Mouse (Mus musculus) hindbrain, embryonic 16.5 days (tissue): Measurements from ENCODE around the gene Il12rb1. TPM values are rescaled to one million over a fixed set of nuclear protein-coding genes. Genes with fewer than 3 reads are reported as not detected.
A peak's percentile ranks its signal among the peaks of the same experiment; 100 is the strongest.

Experiments used
- ATAC-seq: fragments of 200-750 bp; cut with Nextera tagmentation; 2 replicates; pipeline ENCODE4 v1.8.0; 2017; ENCODE audit warnings: moderate TSS enrichment, moderate library complexity
- H3K27ac ChIP-seq: fragments of 300-500 bp; sonication (generic); 2 replicates; pipeline ENCODE4 v1.5.1; 2014; ENCODE audit warnings: low read depth, mild to moderate bottlenecking, control low read depth, low read length, moderate library complexity
- H3K27me3 ChIP-seq: fragments of 300-500 bp; sonication (generic); replicated peaks from 2 replicates; pipeline ENCODE4 v1.6.1; 2014; ENCODE audit warnings: low read length; ENCODE audit not compliant: control insufficient read depth, insufficient read depth
- H3K36me3 ChIP-seq: fragments of 300-500 bp; sonication (generic); 2 replicates; pipeline ENCODE4 v1.6.1; 2014; ENCODE audit warnings: mild to moderate bottlenecking, low read length, moderate library complexity, mixed read lengths; ENCODE audit not compliant: control insufficient read depth, insufficient read depth
- H3K4me1 ChIP-seq: fragments of 300-500 bp; sonication (generic); 2 replicates; pipeline ENCODE4 v1.6.1; 2014; ENCODE audit warnings: low read depth, low read length; ENCODE audit not compliant: control insufficient read depth, insufficient read depth
- H3K4me2 ChIP-seq: fragments of 300-500 bp; sonication (generic); 2 replicates; pipeline ENCODE4 v1.6.1; 2014; ENCODE audit warnings: mild to moderate bottlenecking, low read length, control low read depth, moderate library complexity
- H3K4me3 ChIP-seq: fragments of 300-500 bp; sonication (generic); 2 replicates; pipeline ENCODE4 v1.5.1; 2014; ENCODE audit warnings: mild to moderate bottlenecking, low read length, control low read depth, moderate library complexity
- H3K9ac ChIP-seq: fragments of 300-500 bp; sonication (generic); 2 replicates; pipeline ENCODE4 v1.6.1; 2014; ENCODE audit warnings: low read depth, mild to moderate bottlenecking, control low read depth, low read length, moderate library complexity
- H3K9me3 ChIP-seq: fragments of 300-500 bp; sonication (generic); 2 replicates; pipeline ENCODE4 v1.6.1; 2014; ENCODE audit warnings: mild to moderate bottlenecking, low read length, moderate library complexity; ENCODE audit not compliant: control insufficient read depth
- WGBS: fragments of 180-500 bp; shearing (Covaris S2); extraction: QIAGEN DNeasy Blood & Tissue Kit; methylation state at CpG from one replicate; pipeline ENCODE4 v1.1.7; 2014; 5-methylcytosine and 5-hydroxymethylcytosine counted together
- polyA plus RNA-seq: library from polyadenylated mRNA; unstranded; fragments of >200 nt; fragmentation: Nextera tagmentation; extraction: Ambion mirVana; gene quantifications from 2 replicates; pipeline ENCODE4 v1.2.1, GENCODE M21; 2015

Il12rb1 gene
- polyA plus RNA-seq, 1 experiment from 2014 or later, result 0.14 TPM

DNA sequence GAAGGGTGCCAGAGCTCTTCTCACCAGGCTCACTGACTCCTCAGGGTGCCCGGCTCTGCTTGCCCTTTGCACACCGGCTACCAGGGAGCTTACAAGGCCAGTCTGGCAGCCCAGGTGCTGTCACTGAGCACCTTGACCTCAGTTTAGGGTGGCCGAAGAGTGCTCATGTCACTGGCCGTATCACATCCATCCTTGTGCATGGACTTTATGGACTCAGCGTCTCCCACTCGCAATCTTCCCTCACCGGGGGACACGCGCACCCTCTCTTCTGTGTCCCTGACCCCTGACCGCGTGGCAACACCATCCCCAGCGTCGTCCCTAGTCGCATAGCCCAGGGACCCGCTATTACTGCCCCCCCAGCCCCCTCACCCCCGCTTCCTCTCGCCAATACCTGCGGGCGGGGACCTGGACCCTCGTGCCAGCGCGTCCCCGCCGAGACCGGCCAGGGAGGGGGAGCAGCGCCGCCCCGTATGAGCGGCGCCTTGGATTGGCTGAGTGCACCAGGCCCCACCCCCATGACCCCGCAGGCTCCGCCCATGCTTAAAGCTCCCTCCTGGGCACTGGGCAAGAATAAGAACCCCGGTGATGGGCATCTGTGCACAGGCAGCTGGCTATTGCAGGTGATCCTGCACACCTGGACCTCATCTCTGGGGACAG, 48.4 kb downstream of the Il12rb1 start:
- Histone ChIP-seq H3K36me3 (no peaks in the 10 kb centered on the region), H3K9me3 (no peaks in the 10 kb centered on the region), H3K4me1 (peaks cover 11% of the 10 kb centered on the region), H3K27me3 (no peaks in the 10 kb centered on the region), H3K4me2 (peak overlapping the region; percentile 94), H3K4me3 (peak overlapping the region; percentile 59), H3K9ac (peak overlapping the region; percentile 74), H3K27ac (no peak overlapping the region)
- 7% methylated on average over 33 of the region's 33 CpGs for WGBS
- ATAC-seq, result peak; percentile 85

DNA sequence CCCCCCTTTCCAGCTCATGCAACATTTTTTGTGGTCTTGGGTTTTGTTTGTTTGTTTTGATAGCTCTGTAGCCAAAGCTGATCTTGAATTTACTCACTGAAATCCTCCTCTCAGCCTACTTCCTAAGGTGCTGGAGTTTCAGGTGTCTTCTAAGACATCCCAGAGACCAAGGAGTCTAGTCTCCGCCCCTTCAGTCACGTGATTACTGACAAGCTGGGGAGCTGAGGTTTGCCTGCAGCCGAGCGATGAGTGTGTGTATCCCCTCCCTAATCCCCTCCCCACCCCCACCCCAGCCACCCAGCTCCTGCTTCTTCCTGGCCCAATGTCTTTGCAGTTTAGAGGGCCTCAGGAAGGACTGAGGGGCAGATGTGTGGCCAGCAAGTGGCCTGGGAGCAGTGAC, 49.3 kb downstream of the Il12rb1 start:
- Histone ChIP-seq H3K9me3 (no peaks in the 10 kb centered on the region), H3K36me3 (no peaks in the 10 kb centered on the region), H3K27me3 (no peaks in the 10 kb centered on the region), H3K9ac (no peak overlapping the region), H3K4me2 (peak overlapping the region; percentile 94; the same call in 1 of the 2 replicates), H3K4me1 (peaks cover 14% of the 10 kb centered on the region), H3K4me3 (no peak overlapping the region), H3K27ac (no peak overlapping the region)
- no peak for ATAC-seq
- WGBS, result 17% methylated on average over 4 of the region's 4 CpGs

DNA sequence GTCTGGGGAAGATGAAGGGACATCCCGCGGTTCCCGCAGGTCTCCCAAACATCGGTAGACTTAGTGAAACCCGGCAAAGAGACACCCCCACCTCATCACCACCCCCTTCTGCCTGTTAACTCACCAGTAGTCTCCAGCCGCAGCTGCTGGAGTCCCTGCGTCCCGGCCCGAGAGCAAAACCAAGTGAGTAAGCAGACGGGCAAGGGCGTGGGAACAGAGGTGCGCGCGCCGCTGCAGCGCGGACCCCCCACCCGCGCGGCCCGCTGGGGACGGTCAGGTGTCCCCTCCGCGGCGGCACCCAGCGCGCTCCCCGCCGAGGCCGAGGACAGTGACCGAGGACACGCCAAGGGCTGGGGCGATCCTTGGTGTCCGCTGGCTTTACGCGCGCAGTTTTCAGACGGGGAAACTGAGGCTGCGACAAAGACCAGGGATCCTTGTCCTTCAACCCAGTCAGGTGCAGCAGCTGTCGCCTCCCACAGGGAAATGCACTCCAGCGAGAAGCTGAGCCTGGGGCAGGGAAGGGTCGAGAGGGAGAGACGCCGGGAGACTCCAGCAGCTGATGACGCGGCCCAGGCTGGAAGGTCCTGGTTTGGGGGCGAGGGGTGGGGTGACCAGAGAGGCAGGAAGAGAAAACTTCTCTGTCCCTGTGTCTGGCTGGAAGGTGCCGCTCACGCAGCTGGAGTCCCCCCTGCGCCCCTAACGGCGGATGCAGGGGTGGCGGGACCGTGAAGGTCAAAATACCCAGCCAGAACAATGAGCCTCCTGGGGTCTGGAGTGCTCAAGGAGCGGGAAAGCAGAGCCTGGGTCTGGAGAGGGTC, 54.8 kb downstream of the Il12rb1 start, which contains the start of gene Kcnn1:
TSS of gene Kcnn1 (minus strand) at position 435 of the 818 bp plus-strand sequence.
- Histone ChIP-seq H3K36me3 (0 out of 2 replicates have a peak, but pooled peaks cover 2% of the 10 kb centered on the region), H3K27me3 (no peaks in the 10 kb centered on the region), H3K27ac (peak within 1 kb of the TSS; percentile 94), H3K4me3 (peak within 1 kb of the TSS; percentile 46), H3K4me2 (peak within 1 kb of the TSS; percentile 86), H3K4me1 (peaks cover 34% of the 10 kb centered on the region), H3K9me3 (no peaks in the 10 kb centered on the region), H3K9ac (peak within 1 kb of the TSS; percentile 73)
- 0% methylated on average over 49 of the region's 55 CpGs for WGBS
- ATAC-seq, result no peak

DNA sequence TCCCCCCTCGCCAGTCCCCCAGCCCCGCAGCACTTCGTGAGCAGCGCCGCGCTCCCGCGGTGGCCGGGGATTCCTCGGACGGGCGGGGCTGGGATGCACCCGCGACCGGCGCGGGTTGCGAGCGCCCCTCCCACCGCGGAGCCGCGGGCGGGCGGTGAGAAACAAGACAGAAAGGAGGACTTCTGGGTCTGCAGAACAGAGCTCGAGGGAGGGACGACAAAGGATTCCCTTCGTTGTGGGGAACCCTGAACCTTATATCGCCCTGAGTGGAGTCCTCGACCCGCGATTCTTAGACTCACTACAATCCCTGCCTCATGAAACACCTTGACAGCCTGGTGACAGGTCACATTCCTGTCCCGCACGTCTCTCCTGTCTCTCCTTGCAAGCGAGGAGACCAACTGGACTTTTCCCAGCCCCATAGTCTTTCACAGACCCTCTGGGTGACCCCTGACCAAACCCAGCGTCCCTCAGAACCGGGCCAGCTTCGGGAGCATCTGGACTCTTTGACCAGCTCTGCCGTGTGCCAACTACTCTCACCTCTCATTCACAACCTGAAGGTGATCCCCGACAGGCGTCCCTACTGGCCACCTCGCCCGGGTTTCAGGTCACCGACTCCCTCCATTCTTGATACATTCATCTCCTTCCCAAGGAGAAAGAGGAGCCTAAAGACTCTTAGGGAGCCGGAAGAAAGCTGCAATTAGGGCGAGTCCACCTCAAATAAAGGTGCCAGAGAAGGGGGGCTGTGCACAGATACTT, 55.9 kb downstream of the Il12rb1 start:
- Histone ChIP-seq H3K4me1 (peaks cover 38% of the 10 kb centered on the region), H3K4me2 (peak overlapping the region; percentile 86), H3K27me3 (no peaks in the 10 kb centered on the region), H3K36me3 (0 out of 2 replicates have a peak, but pooled peaks cover 2% of the 10 kb centered on the region), H3K9ac (peak overlapping the region; percentile 73), H3K9me3 (no peaks in the 10 kb centered on the region), H3K4me3 (peak overlapping the region; percentile 46), H3K27ac (peak overlapping the region; percentile 94)
- ATAC-seq, result no peak
- 1% methylated on average over 46 of the region's 46 CpGs for WGBS

DNA sequence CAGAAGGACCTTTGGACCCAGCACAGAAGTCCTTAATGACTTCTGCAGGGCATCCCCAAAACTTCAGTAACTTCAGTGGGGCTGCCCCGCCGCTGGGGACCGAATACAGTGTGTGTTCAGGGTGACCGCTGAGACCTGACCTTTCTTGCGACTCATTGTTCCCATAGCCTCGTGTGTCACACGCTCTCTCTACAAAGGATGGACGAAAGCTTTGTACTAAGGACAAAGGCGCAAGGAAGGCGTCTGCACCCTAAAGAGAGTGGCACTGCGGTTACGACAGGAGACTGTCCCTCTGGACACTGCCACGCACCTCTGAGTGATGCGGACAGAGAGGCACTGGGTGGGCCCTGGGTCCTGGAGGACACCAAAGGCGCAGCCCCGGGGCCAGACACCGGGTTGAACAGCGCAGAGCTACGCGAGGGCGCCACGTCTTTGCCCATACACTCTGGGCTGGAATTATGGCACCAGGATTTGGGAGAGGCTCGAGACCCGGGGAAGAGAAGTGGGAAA, 56.5 kb downstream of the Il12rb1 start:
- ATAC-seq, result peak; percentile 8
- 1% methylated on average over 24 of the region's 24 CpGs for WGBS
- peak overlapping the region; percentile 46 for H3K4me3 ChIP-seq
- H3K9ac ChIP-seq, result peak overlapping the region; percentile 73
- peak overlapping the region; percentile 86 for H3K4me2 ChIP-seq
- peaks cover 45% of the 10 kb centered on the region for H3K4me1 ChIP-seq
- peak overlapping the region; percentile 94 for H3K27ac ChIP-seq
- H3K36me3 ChIP-seq, result 0 out of 2 replicates have a peak, but pooled peaks cover 2% of the 10 kb centered on the region
- no peaks in the 10 kb centered on the region for H3K27me3 ChIP-seq
- H3K9me3 ChIP-seq, result no peaks in the 10 kb centered on the region

DNA sequence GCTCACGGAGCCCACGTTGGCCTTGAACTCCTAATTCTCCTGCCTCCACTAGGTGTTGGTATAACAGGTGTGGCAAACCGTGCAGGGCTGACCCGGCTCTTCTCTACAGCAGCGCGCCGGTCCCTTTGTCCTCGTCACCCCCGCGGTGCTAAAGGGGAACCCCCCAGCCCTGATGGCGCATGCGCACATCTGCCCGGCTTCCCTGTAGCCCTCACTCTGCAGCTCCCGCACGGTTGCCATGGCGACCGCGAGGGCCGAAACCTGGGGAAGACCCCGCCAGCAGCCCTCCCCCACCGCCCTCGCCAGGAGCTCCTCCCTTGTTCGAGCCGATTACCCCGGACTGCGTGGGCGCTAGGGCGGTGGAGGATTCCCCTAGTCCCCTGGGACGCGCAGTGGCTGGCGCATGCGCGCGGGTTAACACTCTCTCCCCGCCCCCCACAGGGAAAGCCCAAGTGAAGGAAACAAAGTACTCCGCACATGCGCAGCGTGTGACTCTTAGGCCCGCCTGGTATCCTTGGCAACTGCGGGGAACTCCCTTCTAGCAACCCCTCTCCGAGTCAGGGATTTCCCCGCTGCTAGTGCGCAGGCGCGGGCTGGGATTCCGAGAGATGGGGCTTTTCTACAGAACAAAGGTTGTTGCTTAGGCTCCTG, 57.2 kb downstream of the Il12rb1 start:
- WGBS, result under 1% methylated on average over 46 of the region's 46 CpGs
- peaks cover 45% of the 10 kb centered on the region for H3K4me1 ChIP-seq

DNA sequence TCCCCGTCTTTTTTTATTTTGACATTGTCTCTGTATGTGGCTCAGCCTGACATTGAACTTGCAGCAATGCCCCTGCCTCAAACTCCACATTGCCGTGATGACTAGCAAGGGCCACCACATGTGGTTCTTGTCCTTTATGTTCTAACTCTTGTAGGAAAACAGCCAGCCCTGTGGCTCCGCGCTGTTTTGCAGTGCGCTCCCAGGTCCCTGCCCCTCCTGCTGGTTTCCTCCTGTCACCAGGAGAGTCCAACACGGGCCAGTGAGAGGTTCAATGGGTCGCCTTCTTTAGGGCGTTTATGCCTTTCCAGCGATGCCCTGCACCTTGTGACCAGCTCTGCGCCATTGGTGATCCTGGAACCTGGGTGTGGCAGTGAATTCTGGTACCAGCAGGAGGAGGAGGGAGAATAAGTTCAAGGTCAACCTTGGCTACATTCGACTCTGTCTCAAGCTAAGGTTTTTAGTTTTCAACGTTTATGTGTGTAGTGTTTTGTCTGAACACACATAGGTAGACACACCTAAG, 57.8 kb downstream of the Il12rb1 start:
- H3K36me3 ChIP-seq, result 0 out of 2 replicates have a peak, but pooled peaks cover 2% of the 10 kb centered on the region
- peak overlapping the region; percentile 86 for H3K4me2 ChIP-seq
- peak; percentile 7 for ATAC-seq
- peak overlapping the region; percentile 80 for H3K27ac ChIP-seq
- H3K4me1 ChIP-seq, result peaks cover 45% of the 10 kb centered on the region
- H3K4me3 ChIP-seq, result peak overlapping the region; percentile 46
- H3K9me3 ChIP-seq, result no peaks in the 10 kb centered on the region
- H3K9ac ChIP-seq, result peak overlapping the region; percentile 57
- 5% methylated on average over 12 of the region's 12 CpGs for WGBS
- no peaks in the 10 kb centered on the region for H3K27me3 ChIP-seq

More for the DNA sequence above, 57.2 kb downstream of the Il12rb1 start:
- H3K36me3 ChIP-seq, result 0 out of 2 replicates have a peak, but pooled peaks cover 2% of the 10 kb centered on the region
- H3K27ac ChIP-seq, result peak overlapping the region; percentile 94
- H3K9ac ChIP-seq, result peak overlapping the region; percentile 73
- H3K27me3 ChIP-seq, result no peaks in the 10 kb centered on the region
- H3K4me2 ChIP-seq, result peak overlapping the region; percentile 86
- ATAC-seq, result peak; percentile 88
- no peaks in the 10 kb centered on the region for H3K9me3 ChIP-seq
- peak overlapping the region; percentile 46 for H3K4me3 ChIP-seq

DNA sequence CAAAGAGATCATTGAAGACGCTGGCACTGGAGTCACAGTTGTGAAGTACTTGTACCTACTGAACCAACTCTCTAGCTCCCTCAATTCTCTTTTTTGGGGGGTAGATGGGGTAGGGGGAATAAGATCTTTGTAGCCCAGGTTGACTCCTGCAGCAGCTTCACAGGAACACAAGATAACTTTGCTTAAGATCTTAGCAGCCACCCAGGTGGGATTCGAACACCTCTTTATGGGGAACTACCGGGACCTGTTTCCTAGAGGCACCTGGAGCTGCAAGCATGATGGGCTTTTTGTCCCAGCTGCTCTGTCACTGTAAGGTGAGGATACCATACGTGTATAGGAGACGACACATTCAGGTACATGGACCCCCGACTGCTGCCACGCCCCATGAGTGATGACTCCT, 58.3 kb downstream of the Il12rb1 start:
- WGBS, result 85% methylated on average over 7 of the region's 7 CpGs
- ATAC-seq, result no peak
- Histone ChIP-seq H3K9ac (no peak overlapping the region), H3K4me1 (peaks cover 46% of the 10 kb centered on the region), H3K27ac (no peak overlapping the region), H3K36me3 (0 out of 2 replicates have a peak, but pooled peaks cover 2% of the 10 kb centered on the region), H3K9me3 (no peaks in the 10 kb centered on the region), H3K4me2 (no peak overlapping the region), H3K4me3 (no peak overlapping the region), H3K27me3 (no peaks in the 10 kb centered on the region)
